Mouse (Mus musculus) olfactory bulb, adult 2 months (tissue): ENCODE results near the gene Pdgfb.

Experiments used
- CTCF ChIP-seq: fragments of 200-500 bp; IDR thresholded peaks from 2 replicates; pipeline ENCODE4 v1.5.1; 2012; ENCODE audit warnings: low read depth, mild to moderate bottlenecking, low read length, moderate library complexity; ENCODE audit not compliant: insufficient read depth
- POLR2A ChIP-seq: fragments of 200-500 bp; IDR thresholded peaks from 2 replicates; pipeline ENCODE4 v1.6.1; 2012; ENCODE audit warnings: mild to moderate bottlenecking, low read depth, low read length, moderate library complexity; ENCODE audit not compliant: insufficient read depth

- TF ChIP-seq POLR2A (no peak), CTCF (no peak)
Observed at GRCm38 (mm10) chr15:80010182-80010558, 4.6 kb downstream of the Pdgfb start.
